Mouse (Mus musculus): Measurements from ENCODE around the gene Ip6k1.
A peak's percentile ranks its signal among the peaks of the same experiment; 100 is the strongest.

Ip6k1 gene

DNA sequence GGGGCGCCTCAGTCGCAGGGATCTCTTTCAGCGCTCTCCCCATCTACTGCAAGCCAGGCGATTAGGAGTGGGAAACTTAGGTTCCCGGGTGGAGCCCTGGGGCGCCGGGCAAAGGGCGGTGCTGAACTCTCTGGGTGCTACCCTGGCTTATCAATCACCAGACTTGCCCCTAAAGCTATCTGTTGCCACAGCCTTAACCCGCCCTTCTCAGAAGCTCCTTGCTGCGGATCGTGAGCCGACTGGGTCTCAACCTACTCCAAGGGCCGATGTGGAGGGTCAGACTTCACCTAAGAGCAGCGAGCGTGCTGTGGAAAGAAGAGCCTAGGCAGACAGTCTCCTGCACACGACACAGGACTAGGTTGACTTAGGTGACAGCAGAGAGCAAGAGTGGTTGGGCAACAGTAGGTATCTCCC, 92.7 kb downstream of the Ip6k1 start:
- DNase-seq (ENCODE audit: low read depth, low spot score), result no peak

DNA sequence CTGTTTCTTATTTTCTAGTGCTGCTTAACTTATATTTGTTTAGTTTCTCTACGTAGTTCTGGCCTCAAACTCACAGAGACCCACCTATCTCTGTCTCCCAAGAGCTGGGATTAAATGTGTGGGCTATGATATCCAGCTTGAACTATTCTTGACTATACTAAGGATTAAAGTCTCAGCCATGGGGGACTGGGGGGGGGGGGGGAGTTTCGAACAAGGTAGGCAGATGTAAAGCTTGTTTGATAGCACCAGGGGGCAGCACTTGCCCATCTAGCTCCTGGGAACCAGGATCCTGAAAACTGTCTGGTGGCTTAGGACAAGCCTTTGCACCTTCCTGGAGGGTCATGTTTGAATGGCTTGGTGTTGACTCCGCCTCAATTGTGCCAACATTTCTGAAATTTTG, 93.2 kb downstream of the Ip6k1 start:
- DNase-seq (ENCODE audit: low read depth, low spot score), result peak; percentile 55

DNA sequence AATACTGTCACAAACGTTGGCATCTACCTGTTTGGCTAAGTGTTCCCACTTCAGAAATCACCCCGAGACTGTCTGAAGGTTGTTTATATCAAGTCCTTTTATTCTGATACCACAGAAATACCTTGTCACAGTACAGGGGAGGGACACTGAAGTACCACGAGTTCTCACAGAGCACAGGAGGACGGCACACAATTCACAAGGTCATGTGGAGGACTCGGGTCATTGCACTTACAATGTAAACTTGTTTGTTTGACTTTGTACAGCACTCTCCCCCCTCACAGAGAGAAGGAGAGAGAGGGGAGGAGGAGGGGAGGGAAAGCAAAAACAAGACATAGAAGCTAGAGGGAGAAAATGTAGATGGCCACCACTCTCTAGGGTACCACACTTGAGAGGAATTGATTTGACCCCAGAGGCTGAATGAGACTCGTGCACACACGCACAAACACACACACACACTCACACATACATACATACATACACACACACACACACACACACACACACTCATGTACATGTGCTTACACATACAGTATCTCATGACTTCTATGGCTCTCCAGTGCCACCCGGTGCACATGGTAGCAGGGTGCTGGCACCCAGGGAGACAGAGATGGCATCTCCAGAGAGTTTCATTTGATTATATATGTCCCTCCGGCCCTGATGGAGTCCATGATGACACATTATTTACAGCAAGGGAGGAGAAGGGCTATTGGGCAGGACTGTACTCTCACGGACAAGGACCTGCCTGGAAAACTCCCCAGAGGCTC, 93.8 kb downstream of the Ip6k1 start:
- no peak for DNase-seq (ENCODE audit: low read depth, low spot score)
